Mouse (Mus musculus) megakaryocyte-erythroid progenitor cell, adult 5-6 weeks (primary cell): Measurements from ENCODE around the gene Ccl2. TPM values are rescaled to one million over a fixed set of nuclear protein-coding genes. Genes with fewer than 3 reads are reported as not detected.

Source experiments
- ATAC-seq: replicated peaks from 2 replicates; pipeline ENCODE4 v1.8.0; 2016; ENCODE audit warnings: mild to moderate bottlenecking, inconsistent platforms; ENCODE audit not compliant: severe bottlenecking, poor library complexity, low FRiP score, low TSS enrichment
- total RNA-seq, 2 experiments: library from RNA; stranded (forward) in 1 of 2; stranded (reverse) in 1 of 2; fragments of 200-1000, 215-1000 nt in 1 of 2; fragments of >200 nt in 1 of 2; fragmentation: Nextera tagmentation in 1 of 2; gene quantifications; 2 replicates each; pipeline ENCODE4 v1.2.3; 2014 to 2017

The Ccl2 gene
- total RNA-seq, 2 experiments from 2014 or later, result not detected

DNA sequence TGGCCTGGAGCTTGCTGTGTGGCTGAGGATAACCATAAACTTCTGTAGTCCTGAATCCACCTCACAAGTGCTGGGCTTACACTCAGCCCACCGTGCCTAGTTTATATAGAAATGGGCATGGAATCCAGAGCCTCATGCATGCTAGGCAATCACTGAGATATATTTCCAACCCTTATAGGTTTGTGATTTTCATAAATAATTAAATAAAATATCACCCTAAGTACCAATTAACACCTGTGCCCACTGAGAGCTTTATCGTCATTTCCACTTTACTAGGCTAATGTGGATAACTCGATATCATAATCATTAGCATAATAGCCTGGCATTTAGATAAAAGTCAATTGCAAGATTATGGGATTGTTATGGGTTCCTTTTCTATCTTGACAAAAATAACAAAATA lies 49.0 kb downstream of the Ccl2 start:
- no peak for ATAC-seq

Other genes with a start within 250 kb of the Ccl2 start
- not detected in 2 replicates for gene 5530401A14Rik, start 174.9 kb upstream of the Ccl2 start, total RNA-seq (2014; fragmentation: Nextera tagmentation)
- gene 5530401A14Rik, start 174.9 kb upstream of the Ccl2 start, total RNA-seq (2017), result not detected in 2 replicates
- not detected in 2 replicates for gene Asic2, start 67.1 kb upstream of the Ccl2 start, total RNA-seq (2014; fragmentation: Nextera tagmentation)
- gene Asic2, start 67.1 kb upstream of the Ccl2 start, total RNA-seq (2017), result not detected in 2 replicates
- not detected in 2 replicates for gene Gm17268, start 3.0 kb downstream of the Ccl2 start, total RNA-seq (2014; fragmentation: Nextera tagmentation)
- gene Gm17268, start 3.0 kb downstream of the Ccl2 start, total RNA-seq (2017), result not detected in 2 replicates
- gene Ccl7, start 10.1 kb downstream of the Ccl2 start, total RNA-seq (2014; fragmentation: Nextera tagmentation), result not detected in 2 replicates
- gene Ccl7, start 10.1 kb downstream of the Ccl2 start, total RNA-seq (2017), result not detected in 2 replicates
- not detected in 2 replicates for gene Ccl11, start 22.3 kb downstream of the Ccl2 start, total RNA-seq (2014; fragmentation: Nextera tagmentation)
- gene Ccl11, start 22.3 kb downstream of the Ccl2 start, total RNA-seq (2017), result not detected in 2 replicates
- gene Ccl12, start 66.3 kb downstream of the Ccl2 start, total RNA-seq (2014; fragmentation: Nextera tagmentation), result not detected in 2 replicates
- gene Ccl12, start 66.3 kb downstream of the Ccl2 start, total RNA-seq (2017), result not detected in 2 replicates
- not detected in 2 replicates for gene Ccl8, start 79.6 kb downstream of the Ccl2 start, total RNA-seq (2014; fragmentation: Nextera tagmentation)
- not detected in 2 replicates for gene Ccl8, start 79.6 kb downstream of the Ccl2 start, total RNA-seq (2017)